Mouse (Mus musculus) lung, postnatal 0 days (tissue): ENCODE data around the gene Vps18.

Experiments
- CTCF ChIP-seq: IDR thresholded peaks from 2 replicates; pipeline ENCODE4 v1.5.1; 2016; ENCODE audit warnings: antibody characterized with exemption, mild to moderate bottlenecking
- EP300 ChIP-seq: IDR thresholded peaks from 2 replicates; pipeline ENCODE4 v1.6.1; 2016; ENCODE audit warnings: antibody characterized with exemption, mild to moderate bottlenecking, control low read depth

GRCm38 (mm10) chr2:119249592-119250061 is 38.9 kb upstream of the Vps18 start:
- TF ChIP-seq CTCF = peak; percentile 43
- TF ChIP-seq EP300 = no peak
